Mouse (Mus musculus) cortical plate, adult 2 months (tissue): ENCODE results near the gene Irak3.

ENCODE experiments used
- CTCF ChIP-seq: fragments of 200-500 bp; IDR thresholded peaks from 2 replicates; pipeline ENCODE4 v1.5.1; 2011; ENCODE audit warnings: mild to moderate bottlenecking, control low read depth, low read length; ENCODE audit not compliant: insufficient read depth; ENCODE audit errors: extremely low read depth
- POLR2A ChIP-seq: fragments of 200-500 bp; IDR thresholded peaks from 2 replicates; pipeline ENCODE4 v1.6.1; 2011; ENCODE audit warnings: mild to moderate bottlenecking, low read length, control low read depth; ENCODE audit not compliant: insufficient read depth; ENCODE audit errors: extremely low read depth

DNA sequence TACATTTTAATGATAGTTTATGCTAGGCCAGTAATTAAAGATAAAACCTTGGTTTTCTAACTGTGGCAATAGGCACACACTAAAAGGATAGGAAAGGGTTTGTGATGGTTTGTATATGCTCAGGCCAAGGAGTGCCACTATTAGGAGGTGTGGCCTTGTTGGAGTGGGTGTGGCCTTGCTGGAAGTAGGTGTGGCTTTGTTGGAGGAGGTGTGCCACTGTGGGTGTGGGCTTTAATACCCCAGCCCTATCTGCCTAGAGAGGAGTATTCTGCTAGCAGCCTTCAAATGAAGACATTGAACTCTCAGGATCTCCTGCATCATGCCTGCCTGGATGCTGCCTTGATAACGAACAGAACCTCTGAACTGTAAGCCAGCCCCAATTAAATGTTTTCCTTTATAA is 101.1 kb downstream of the Irak3 start:
- TF ChIP-seq CTCF (no peak), POLR2A (no peak)
